Mouse (Mus musculus): ENCODE measurements around the gene Slc26a9.

GRCm38 (mm10) chr1:131794591-131794990, 50.8 kb downstream of the Slc26a9 start:
- TF ChIP-seq CTCF (IDR thresholded peaks at IDR 0.05; ENCODE audit: insufficient read depth, low read length) (no peak), POLR2A (IDR thresholded peaks at IDR 0.05; ENCODE audit: borderline replicate concordance, extremely low read depth, low read depth, low read length) (no peak)
